Mouse (Mus musculus) fibroblast of lung, adult 2 months (primary cell): ENCODE measurements around the gene Bsdc1.
"Not testable (repeated sequence)": the region's sequence is repeated elsewhere in the genome, so short reads cannot be mapped to it uniquely, and the experiment has no call there.

ENCODE experiments used
- DNase-seq: peaks from one replicate; pipeline ENCODE4 v3.0.0-alpha.2; 2011; ENCODE audit warnings: low read depth

Bsdc1 gene

GRCm38 (mm10) chr4:129513086-129513767 lies 51.8 kb downstream of the Bsdc1 start, which contains the start of gene Marcksl1:
Marcksl1 (plus strand) TSS chr4:129513581.
- peak; percentile 43 for DNase-seq

- no peak for DNase-seq
These were observed 52.5 kb downstream of the Bsdc1 start for GRCm38 (mm10) chr4:129513891-129514290.

- no peak for DNase-seq
These were observed 53.0 kb downstream of the Bsdc1 start for GRCm38 (mm10) chr4:129514300-129514898.

- no peak for DNase-seq
These were observed 55.5 kb downstream of the Bsdc1 start for GRCm38 (mm10) chr4:129516925-129517324.

GRCm38 (mm10) chr4:129518519-129518918 lies 57.1 kb downstream of the Bsdc1 start:
- DNase-seq, result no peak

GRCm38 (mm10) chr4:129525338-129525737 lies 64.0 kb downstream of the Bsdc1 start:
- no peak for DNase-seq

- DNase-seq, result no peak
These were observed 64.5 kb downstream of the Bsdc1 start for GRCm38 (mm10) chr4:129525889-129526288.

- not testable (repeated sequence) for DNase-seq
These were observed 67.5 kb downstream of the Bsdc1 start for GRCm38 (mm10) chr4:129528901-129529300.
